Comparison of ENCODE assay signal across 14 mouse cellular contexts in the genomic region with DNA sequence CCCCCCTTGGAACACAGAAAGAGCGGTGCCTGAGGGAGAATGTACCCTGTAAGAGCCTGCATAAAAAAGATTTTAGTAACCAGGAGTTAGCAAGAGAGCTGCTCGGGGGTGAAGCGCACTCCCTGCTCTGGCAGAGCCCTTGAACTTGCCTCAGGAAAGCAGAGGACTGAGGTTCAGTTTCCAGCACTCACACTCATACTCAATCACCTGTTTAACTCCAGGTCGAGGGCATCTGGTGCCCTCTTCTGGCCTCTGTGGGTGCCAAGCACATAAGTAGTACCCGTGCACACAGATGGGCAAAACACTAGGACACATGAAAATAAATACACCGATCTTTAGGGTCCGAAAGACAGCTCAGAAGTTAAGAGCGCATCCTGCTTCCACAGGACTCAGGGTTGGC.
"Had no signal": no experiment of that assay in that cellular context is flagged by ENCODE, and none has a peak within 500 bp of the region (broad histone marks: within the 10 kb centered on the region; RNA-seq: fewer than 3 reads in every experiment).

No protein-coding gene starts in this region.

- H3K27ac ChIP-seq: intestine, embryonic 15.5 days; limb, embryonic 12.5 days; liver, embryonic 13.5 days; midbrain, embryonic 15.5 days; neural tube, embryonic 12.5 days had no signal

- H3K36me3 ChIP-seq: intestine, embryonic 15.5 days; limb, embryonic 12.5 days; liver, embryonic 13.5 days; midbrain, embryonic 15.5 days; neural tube, embryonic 12.5 days had no signal

- H3K4me2 ChIP-seq: intestine, embryonic 15.5 days; limb, embryonic 12.5 days; liver, embryonic 13.5 days; midbrain, embryonic 15.5 days; neural tube, embryonic 12.5 days had no signal

- H3K27me3 ChIP-seq: intestine, embryonic 15.5 days; limb, embryonic 12.5 days; liver, embryonic 13.5 days; midbrain, embryonic 15.5 days; neural tube, embryonic 12.5 days had no signal

- H3K9me3 ChIP-seq: intestine, embryonic 15.5 days; liver, embryonic 13.5 days; midbrain, embryonic 15.5 days; neural tube, embryonic 12.5 days had no signal

- H3K4me1 ChIP-seq: intestine, embryonic 15.5 days; limb, embryonic 12.5 days; liver, embryonic 13.5 days; midbrain, embryonic 15.5 days; neural tube, embryonic 12.5 days had no signal

- ATAC-seq: intestine, embryonic 15.5 days; liver, postnatal 0 days; midbrain, embryonic 15.5 days had no signal

- H3K9ac ChIP-seq: intestine, embryonic 15.5 days; limb, embryonic 12.5 days; liver, embryonic 13.5 days; liver, postnatal 0 days; midbrain, embryonic 15.5 days; neural tube, embryonic 12.5 days had no signal

- H3K4me3 ChIP-seq: intestine, embryonic 15.5 days; limb, embryonic 12.5 days; liver, embryonic 13.5 days; midbrain, embryonic 15.5 days; neural tube, embryonic 12.5 days had no signal

- DNase-seq: kidney, adult 9 months; kidney, postnatal 10 days; kidney, postnatal 4 days; layer of hippocampus, postnatal 36 days; liver; liver, embryonic 13.5 days; liver, postnatal 0 days; right cerebral cortex, postnatal 4 days; spleen, adult 18-20 months; thymus, postnatal 14 days had no signal
